Mouse (Mus musculus) MEL (cell line): ENCODE data around the gene Zscan12. TPM values are rescaled to one million over a fixed set of nuclear protein-coding genes. Genes with fewer than 3 reads are reported as not detected.

Source experiments
- DNase-seq: peaks from one replicate; pipeline ENCODE4 v3.0.0; 2011; ENCODE audit warnings: low read depth, low spot score
- H3K27ac ChIP-seq: 2 replicates; pipeline ENCODE4 v1.5.1; 2012; ENCODE audit warnings: low read depth, mild to moderate bottlenecking, control low read depth, low read length, moderate library complexity; ENCODE audit not compliant: control insufficient read depth
- H3K27me3 ChIP-seq, 2 experiments: fragments of 150-350 bp in 1 of 2; sonication (generic) in 1 of 2; 2 replicates each; pipeline ENCODE4 v1.6.1; 2012; ENCODE audit warnings: low read length in 2 of 2, mild to moderate bottlenecking in 2 of 2, improper control_type of control experiment in 1 of 2, moderate library complexity in 1 of 2; ENCODE audit not compliant: insufficient read depth in 2 of 2, control insufficient read depth in 1 of 2
- H3K36me3 ChIP-seq, 2 experiments: 2 replicates each; pipeline ENCODE4 v1.6.1; 2012 to 2014; ENCODE audit warnings: low read length in 2 of 2, improper control_type of control experiment in 1 of 2, inconsistent platforms in 1 of 2, mild to moderate bottlenecking in 1 of 2; ENCODE audit not compliant: insufficient read depth in 2 of 2, control insufficient read depth in 1 of 2
- H3K4me1 ChIP-seq, 2 experiments: fragments of 150-350 bp in 1 of 2; sonication (generic) in 1 of 2; 2 replicates each; pipeline ENCODE4 v1.6.1; 2012; ENCODE audit warnings: low read length in 2 of 2, improper control_type of control experiment in 1 of 2, mild to moderate bottlenecking in 1 of 2; ENCODE audit not compliant: insufficient read depth in 2 of 2, control insufficient read depth in 1 of 2
- H3K4me3 ChIP-seq, 2 experiments: fragments of 150-350 bp in 1 of 2; sonication (generic) in 1 of 2; 2 replicates each; pipeline ENCODE4 v1.5.1; 2012; ENCODE audit warnings: low read depth in 2 of 2, low read length in 2 of 2, mild to moderate bottlenecking in 2 of 2, moderate library complexity in 2 of 2, control low read depth in 1 of 2, improper control_type of control experiment in 1 of 2; ENCODE audit not compliant: control insufficient read depth in 1 of 2, insufficient read depth in 1 of 2
- H3K79me2 ChIP-seq: 2 replicates; pipeline ENCODE4 v1.6.1; 2012; ENCODE audit warnings: mild to moderate bottlenecking, low read length, moderate library complexity; ENCODE audit not compliant: control insufficient read depth, poor library complexity, insufficient read depth
- H3K9ac ChIP-seq: 2 replicates; pipeline ENCODE4 v1.6.1; 2012; ENCODE audit warnings: low read depth, mild to moderate bottlenecking, control low read depth, low read length, moderate library complexity; ENCODE audit not compliant: control insufficient read depth, poor library complexity, severe bottlenecking
- H3K9me3 ChIP-seq: fragments of 150-350 bp; sonication (generic); replicated peaks from 2 replicates; pipeline ENCODE4 v1.6.1; 2012; ENCODE audit warnings: mild to moderate bottlenecking, low read length, improper control_type of control experiment, moderate library complexity; ENCODE audit not compliant: insufficient read depth
- CHD1 ChIP-seq: IDR thresholded peaks from 2 replicates; pipeline ENCODE4 v1.6.1; 2012; ENCODE audit warnings: low read depth, mild to moderate bottlenecking, inconsistent platforms, low read length, improper control_type of control experiment
- CHD2 ChIP-seq: IDR thresholded peaks from 2 replicates; pipeline ENCODE4 v1.6.1; 2011; ENCODE audit warnings: low read length, improper control_type of control experiment
- ELF1 ChIP-seq: IDR thresholded peaks from 2 replicates; pipeline ENCODE4 v1.6.1; 2014; ENCODE audit warnings: low read depth, mild to moderate bottlenecking, inconsistent platforms, low read length, improper control_type of control experiment, moderate library complexity
- GABPA ChIP-seq: IDR thresholded peaks from 2 replicates; pipeline ENCODE4 v1.6.1; 2012; ENCODE audit warnings: low read depth, mild to moderate bottlenecking, inconsistent platforms, low read length, improper control_type of control experiment, moderate library complexity
- JUND ChIP-seq: IDR thresholded peaks from 2 replicates; pipeline ENCODE4 v1.6.1; 2011; ENCODE audit warnings: low read depth, mild to moderate bottlenecking, improper control_type of control experiment, low read length
- KAT2A ChIP-seq: conservative IDR thresholded peaks from 2 replicates; pipeline ENCODE4 v1.6.1; 2012; ENCODE audit warnings: low read depth, low read length, improper control_type of control experiment, inconsistent platforms
- MAX ChIP-seq: IDR thresholded peaks from 2 replicates; pipeline ENCODE4 v1.6.1; 2011; ENCODE audit warnings: low read length, improper control_type of control experiment
- MAZ ChIP-seq: IDR thresholded peaks from 2 replicates; pipeline ENCODE4 v1.6.1; 2012; ENCODE audit warnings: low read depth, mild to moderate bottlenecking, inconsistent platforms, low read length, improper control_type of control experiment
- MYC ChIP-seq: IDR thresholded peaks from 2 replicates; pipeline ENCODE4 v1.6.1; 2011; ENCODE audit warnings: low read depth, mild to moderate bottlenecking, low read length, improper control_type of control experiment, moderate library complexity
- NELFE ChIP-seq: IDR thresholded peaks from 2 replicates; pipeline ENCODE4 v1.6.1; 2011; ENCODE audit warnings: low read depth, low read length, improper control_type of control experiment
- POLR2A ChIP-seq, 2 experiments: IDR thresholded peaks; 2 replicates each; pipeline ENCODE4 v1.6.1; 2011 to 2012; ENCODE audit warnings: low read length in 2 of 2, mild to moderate bottlenecking in 2 of 2, control low read depth in 1 of 2, improper control_type of control experiment in 1 of 2, low read depth in 1 of 2, moderate library complexity in 1 of 2; ENCODE audit not compliant: control insufficient read depth in 1 of 2, insufficient read depth in 1 of 2, poor library complexity in 1 of 2
- POLR2AphosphoS2 ChIP-seq: IDR thresholded peaks from 2 replicates; pipeline ENCODE4 v1.6.1; 2011; ENCODE audit warnings: low read length, improper control_type of control experiment
- POLR2AphosphoS5 ChIP-seq: IDR thresholded peaks from 2 replicates; pipeline ENCODE4 v1.6.1; 2012; ENCODE audit warnings: low read depth, borderline replicate concordance, mild to moderate bottlenecking, inconsistent platforms, low read length, moderate library complexity, mixed read lengths
- RCOR1 ChIP-seq: IDR thresholded peaks from 2 replicates; pipeline ENCODE4 v1.6.1; 2012; ENCODE audit warnings: low read depth, mild to moderate bottlenecking, inconsistent platforms, low read length, improper control_type of control experiment
- SIN3A ChIP-seq: IDR thresholded peaks from 2 replicates; pipeline ENCODE4 v1.6.1; 2012; ENCODE audit warnings: low read length, improper control_type of control experiment, inconsistent platforms
- TAL1 ChIP-seq: IDR thresholded peaks from 2 replicates; pipeline ENCODE4 v1.6.1; 2012; ENCODE audit warnings: mild to moderate bottlenecking, inconsistent platforms, low read length, moderate library complexity, mixed read lengths
- TBP ChIP-seq: IDR thresholded peaks from 2 replicates; pipeline ENCODE4 v1.8.0; 2011; ENCODE audit warnings: low read depth, low read length, improper control_type of control experiment
- TCF12 ChIP-seq: IDR thresholded peaks from 2 replicates; pipeline ENCODE4 v1.6.1; 2014; ENCODE audit warnings: low read depth, mild to moderate bottlenecking, inconsistent platforms, low read length, improper control_type of control experiment, moderate library complexity
- USF1 ChIP-seq: IDR thresholded peaks from 2 replicates; pipeline ENCODE4 v1.6.1; 2014; ENCODE audit warnings: low read depth, mild to moderate bottlenecking, inconsistent platforms, low read length, improper control_type of control experiment, moderate library complexity
- ZNF384 ChIP-seq: IDR thresholded peaks from 2 replicates; pipeline ENCODE4 v1.6.1; 2012; ENCODE audit warnings: low read depth, mild to moderate bottlenecking, inconsistent platforms, low read length, improper control_type of control experiment
- polyA plus RNA-seq, 2 experiments: library from polyadenylated mRNA; stranded (reverse) in 1 of 2; unstranded in 1 of 2; fragments of >175 nt in 1 of 2; fragments of >200 nt in 1 of 2; gene quantifications; 2 replicates each; pipeline versions ENCODE4 v1.2.1 to v1.2.4; 2012; ENCODE audit warnings: low replicate concordance in 2 of 2, low read depth in 1 of 2; ENCODE audit not compliant: insufficient read length in 2 of 2, insufficient read depth in 1 of 2, missing spikeins in 1 of 2
- total RNA-seq: library from RNA; depleted of rRNA; stranded (reverse); fragments of 300-350 nt; gene quantifications from 2 replicates; pipeline ENCODE4 v1.2.3, GENCODE M21; 2012

The Zscan12 gene
- total and polyA plus RNA-seq, 3 experiments, result 6.8 to 11.1 TPM; not detected in 1

GRCm38 (mm10) chr13:21362621-21363248 lies at the start of gene Zscan12 (continued):
- TF ChIP-seq USF1, result no peak
- peak; percentile 94 for TF ChIP-seq ELF1
- TF ChIP-seq MAX, result peak; percentile 63
- TF ChIP-seq CHD1, result no peak

- no peaks in the 10 kb centered on the region for H3K79me2 ChIP-seq
- H3K9ac ChIP-seq, result no peak overlapping the region
- H3K27me3 ChIP-seq, result no peaks in the 10 kb centered on the region; a peak in 1 of 4 replicates
- TF ChIP-seq ZNF384 (no peak), TBP (no peak), POLR2A (IDR thresholded peaks at IDR 0.05; ENCODE audit: control insufficient read depth in 1 of 2, insufficient read depth in 1 of 2, low read depth in 1 of 2, low read length in 2 of 2, poor library complexity in 1 of 2) (no peak)
- no peak overlapping the region for H3K27ac ChIP-seq
- no peak for DNase-seq
- H3K4me3 ChIP-seq, result no peak overlapping the region
- no peaks in the 10 kb centered on the region for H3K9me3 ChIP-seq
- H3K36me3 ChIP-seq, result peaks cover 0 to 2% of the 10 kb centered on the region in 2 experiments; a peak in 1 of 4 replicates
- no peaks in the 10 kb centered on the region for H3K4me1 ChIP-seq
Measured at GRCm38 (mm10) chr13:21312854-21313253, 49.8 kb upstream of the Zscan12 start.

GRCm38 (mm10) chr13:21313903-21314302 lies 48.7 kb upstream of the Zscan12 start:
- Histone ChIP-seq H3K79me2 (no peaks in the 10 kb centered on the region), H3K36me3 (peaks cover 0 to 2% of the 10 kb centered on the region in 2 experiments; a peak in 1 of 4 replicates), H3K9me3 (no peaks in the 10 kb centered on the region), H3K9ac (no peak overlapping the region), H3K27me3 (no peaks in the 10 kb centered on the region; a peak in 1 of 4 replicates), H3K4me3 (no peak overlapping the region), H3K4me1 (no peaks in the 10 kb centered on the region), H3K27ac (no peak overlapping the region)
- TF ChIP-seq USF1 (no peak), TCF12 (no peak), KAT2A (no peak), MAZ (no peak), POLR2AphosphoS5 (no peak), GABPA (no peak)
- DNase-seq, result no peak

DNA sequence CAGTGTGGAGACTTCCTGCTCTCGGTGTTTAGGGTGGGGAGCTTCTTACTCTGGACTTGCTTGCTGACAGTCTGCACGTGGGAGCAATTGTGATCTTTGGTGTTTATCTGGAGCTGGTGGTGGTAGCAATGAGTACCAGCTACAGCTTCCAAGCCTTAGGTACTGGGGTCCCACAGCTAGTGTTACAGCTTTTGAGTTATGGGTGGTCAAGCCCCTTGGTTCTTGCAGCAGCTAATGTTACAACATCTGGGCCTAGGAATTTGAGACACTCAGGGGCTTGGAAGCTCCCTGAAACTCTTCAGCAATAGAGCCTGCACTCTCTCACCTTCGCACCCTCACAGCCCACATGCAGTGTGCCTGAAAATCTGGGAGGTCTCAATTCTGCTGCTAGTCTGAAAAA lies 42.4 kb upstream of the Zscan12 start:
- H3K79me2 ChIP-seq, result no peaks in the 10 kb centered on the region
- peaks cover 0 to 6% of the 10 kb centered on the region in 2 experiments; a peak in 1 of 4 replicates for H3K36me3 ChIP-seq
- no peak overlapping the region for H3K4me3 ChIP-seq
- DNase-seq, result no peak
- peaks cover 0 to 4% of the 10 kb centered on the region in 2 experiments; a peak in 2 of 4 replicates for H3K4me1 ChIP-seq
- H3K9ac ChIP-seq, result no peak overlapping the region
- no peaks in the 10 kb centered on the region for H3K27me3 ChIP-seq
- TF ChIP-seq GABPA, result no peak
- TF ChIP-seq RCOR1, result no peak
- TF ChIP-seq CHD2, result no peak
- TF ChIP-seq POLR2AphosphoS5, result no peak
- no peak for TF ChIP-seq ZNF384
- no peak for TF ChIP-seq TCF12
- TF ChIP-seq KAT2A, result no peak
- no peak for TF ChIP-seq SIN3A
- TF ChIP-seq TAL1, result no peak
- TF ChIP-seq NELFE, result no peak
- TF ChIP-seq JUND, result no peak
- no peak for TF ChIP-seq MYC
- TF ChIP-seq POLR2AphosphoS2, result no peak
- H3K27ac ChIP-seq, result no peak overlapping the region
- no peaks in the 10 kb centered on the region for H3K9me3 ChIP-seq
